Mouse (Mus musculus): Measurements from ENCODE around the gene Wipf2. TPM values are rescaled to one million over a fixed set of nuclear protein-coding genes. Genes with fewer than 3 reads are reported as not detected.
A peak's percentile ranks its signal among the peaks of the same experiment; 100 is the strongest.

Wipf2 gene
- polyA plus RNA-seq, 2 experiments, result 4.7 to 10.5 TPM

DNA sequence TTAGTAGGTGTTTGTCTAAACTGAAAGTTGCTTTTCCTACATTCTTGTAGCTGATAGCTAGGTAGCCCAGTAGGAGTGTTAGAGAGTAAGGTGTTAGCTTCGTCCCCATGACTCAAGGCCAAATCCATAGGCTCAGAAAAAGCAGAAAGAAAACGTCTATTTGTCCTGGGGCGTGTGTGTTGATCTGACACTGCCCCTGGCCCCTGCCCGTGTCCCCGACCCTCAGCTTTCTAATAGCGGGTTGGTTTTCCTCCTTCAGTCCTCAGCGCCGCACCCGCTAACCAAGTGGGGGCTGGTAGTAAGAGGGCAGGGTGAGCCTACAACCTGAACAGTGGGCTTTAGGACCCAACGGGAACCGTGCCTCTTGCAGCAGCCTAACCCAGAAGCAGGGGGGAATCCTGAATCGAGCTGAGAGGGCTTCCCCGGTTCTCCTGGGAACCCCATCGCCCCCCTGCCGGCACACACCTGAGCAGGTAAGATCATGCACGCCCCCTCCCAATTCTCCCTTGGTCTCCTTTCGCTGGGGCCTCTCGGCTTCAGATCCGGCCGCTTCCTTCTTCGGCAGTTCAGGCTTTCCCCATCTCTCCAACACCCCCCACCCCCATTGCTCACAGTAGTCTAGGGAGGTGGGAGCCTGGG is 64.1 kb downstream of the Wipf2 start, which contains the start of gene Rara:
Rara (plus strand) TSS at position 381 of the 639 bp plus-strand sequence.
- Histone ChIP-seq H3K27ac (replicated peaks; ENCODE audit: low read depth, low read length) (peak within 1 kb of the TSS; percentile 86), H3K36me3 (ENCODE audit: control insufficient read depth, insufficient read depth, low read length) (no peaks in the 10 kb centered on the region), H3K4me2 (replicated peaks; ENCODE audit: low read depth, low read length, severe bottlenecking) (peak within 1 kb of the TSS; percentile 82), H3K9me3 (ENCODE audit: control insufficient read depth, low read length) (no peaks in the 10 kb centered on the region), H3K4me1 (ENCODE audit: control insufficient read depth, insufficient read depth, low read length) (peaks cover 87% of the 10 kb centered on the region), H3K9ac (ENCODE audit: low read depth, low read length, severe bottlenecking) (peak within 1 kb of the TSS; percentile 72), H3K4me3 (replicated peaks; ENCODE audit: low read length) (peak within 1 kb of the TSS; percentile 66), H3K27me3 (ENCODE audit: control insufficient read depth, insufficient read depth, low read length) (no peaks in the 10 kb centered on the region)
- TF ChIP-seq POLR2A (IDR thresholded peaks at IDR 0.05; ENCODE audit: borderline replicate concordance, extremely low read depth, insufficient read depth, insufficient read length), result no peak
- WGBS, result 5% methylated on average over 19 of the region's 21 CpGs
- DNase-seq (ENCODE audit: low spot score), result peak; percentile 69
- no peak for ATAC-seq (ENCODE audit: low FRiP score, low read depth)

DNA sequence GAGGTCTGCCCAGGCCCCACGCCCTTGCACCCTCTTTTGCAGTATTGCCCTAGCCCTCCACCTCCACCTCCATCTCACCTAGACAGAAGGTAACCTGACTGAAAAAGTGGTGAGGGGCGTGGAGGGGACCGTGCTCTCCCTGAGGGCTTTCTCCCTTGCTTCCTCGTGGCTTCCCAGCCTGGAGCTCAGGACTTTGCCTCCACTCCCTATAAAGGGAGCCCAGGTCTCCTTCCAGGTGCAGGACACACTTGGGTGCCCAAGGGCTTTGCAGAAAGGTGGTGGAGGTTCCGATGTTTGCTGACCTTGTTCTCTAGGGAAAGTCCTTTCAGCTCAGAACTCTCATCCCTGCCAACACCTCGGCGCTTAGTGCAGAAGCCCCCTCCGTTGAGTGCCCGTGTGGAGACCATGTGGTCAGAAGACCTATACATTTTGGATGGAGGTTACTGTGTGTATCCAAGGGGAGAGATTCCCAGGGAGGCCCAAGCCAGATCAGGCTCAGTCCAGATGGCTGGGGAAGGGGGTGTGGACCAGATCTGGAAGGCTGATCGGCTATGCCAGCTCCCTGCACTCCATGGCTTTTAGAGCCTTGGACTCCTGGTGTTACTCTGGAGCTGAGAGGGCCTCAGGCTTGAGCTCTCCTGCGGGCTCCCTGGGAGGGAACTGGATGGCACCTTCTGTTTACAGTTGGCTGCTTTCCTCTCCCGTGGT is 64.9 kb downstream of the Wipf2 start:
- ATAC-seq (ENCODE audit: low FRiP score, low read depth) (no peak), DNase-seq (ENCODE audit: low spot score) (no peak)
- no peak for TF ChIP-seq POLR2A (IDR thresholded peaks at IDR 0.05; ENCODE audit: borderline replicate concordance, extremely low read depth, insufficient read depth, insufficient read length)
- Histone ChIP-seq H3K9ac (ENCODE audit: low read depth, low read length, severe bottlenecking) (peak overlapping the region; percentile 72), H3K36me3 (ENCODE audit: control insufficient read depth, insufficient read depth, low read length) (no peaks in the 10 kb centered on the region), H3K4me3 (replicated peaks; ENCODE audit: low read length) (peak overlapping the region; percentile 66), H3K4me2 (replicated peaks; ENCODE audit: low read depth, low read length, severe bottlenecking) (peak overlapping the region; percentile 82), H3K9me3 (ENCODE audit: control insufficient read depth, low read length) (no peaks in the 10 kb centered on the region), H3K27me3 (ENCODE audit: control insufficient read depth, insufficient read depth, low read length) (no peaks in the 10 kb centered on the region), H3K4me1 (ENCODE audit: control insufficient read depth, insufficient read depth, low read length) (peaks cover 91% of the 10 kb centered on the region), H3K27ac (replicated peaks; ENCODE audit: low read depth, low read length) (peak overlapping the region; percentile 83)
- 7% methylated on average over 12 of the region's 12 CpGs for WGBS

DNA sequence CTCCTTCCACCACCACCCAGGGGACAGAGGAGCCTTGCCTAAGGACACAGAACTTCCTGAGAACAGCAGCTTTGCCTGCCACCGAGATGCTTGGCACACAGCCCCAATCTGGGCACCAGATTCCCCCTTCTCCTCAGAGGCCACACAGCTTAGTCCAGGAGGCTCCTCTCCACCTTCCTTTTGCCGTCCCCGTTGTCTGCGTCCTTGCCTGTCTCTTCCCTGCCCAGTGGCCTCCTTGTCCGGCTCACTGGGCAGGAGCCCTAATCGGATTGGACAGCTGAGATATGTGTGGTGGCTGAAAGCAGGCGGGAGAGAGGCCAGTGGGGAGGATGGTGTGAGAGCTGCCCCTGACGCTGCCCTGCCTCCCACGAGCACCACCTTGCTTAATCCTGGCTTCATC is 66.1 kb downstream of the Wipf2 start:
- peak overlapping the region; percentile 83 for H3K27ac ChIP-seq (replicated peaks; ENCODE audit: low read depth, low read length)
- DNase-seq (ENCODE audit: low spot score), result no peak
- no peaks in the 10 kb centered on the region for H3K9me3 ChIP-seq (ENCODE audit: control insufficient read depth, low read length)
- no peaks in the 10 kb centered on the region for H3K36me3 ChIP-seq (ENCODE audit: control insufficient read depth, insufficient read depth, low read length)
- no peak for TF ChIP-seq POLR2A (IDR thresholded peaks at IDR 0.05; ENCODE audit: borderline replicate concordance, extremely low read depth, insufficient read depth, insufficient read length)
- H3K4me2 ChIP-seq (replicated peaks; ENCODE audit: low read depth, low read length, severe bottlenecking), result peak overlapping the region; percentile 82
- no peaks in the 10 kb centered on the region for H3K27me3 ChIP-seq (ENCODE audit: control insufficient read depth, insufficient read depth, low read length)
- H3K4me1 ChIP-seq (ENCODE audit: control insufficient read depth, insufficient read depth, low read length), result peaks cover 90% of the 10 kb centered on the region
- peak overlapping the region; percentile 66 for H3K4me3 ChIP-seq (replicated peaks; ENCODE audit: low read length)
- ATAC-seq (ENCODE audit: low FRiP score, low read depth), result no peak
- WGBS, result 21% methylated on average over 9 of the region's 9 CpGs
- peak overlapping the region; percentile 38 for H3K9ac ChIP-seq (ENCODE audit: low read depth, low read length, severe bottlenecking)

DNA sequence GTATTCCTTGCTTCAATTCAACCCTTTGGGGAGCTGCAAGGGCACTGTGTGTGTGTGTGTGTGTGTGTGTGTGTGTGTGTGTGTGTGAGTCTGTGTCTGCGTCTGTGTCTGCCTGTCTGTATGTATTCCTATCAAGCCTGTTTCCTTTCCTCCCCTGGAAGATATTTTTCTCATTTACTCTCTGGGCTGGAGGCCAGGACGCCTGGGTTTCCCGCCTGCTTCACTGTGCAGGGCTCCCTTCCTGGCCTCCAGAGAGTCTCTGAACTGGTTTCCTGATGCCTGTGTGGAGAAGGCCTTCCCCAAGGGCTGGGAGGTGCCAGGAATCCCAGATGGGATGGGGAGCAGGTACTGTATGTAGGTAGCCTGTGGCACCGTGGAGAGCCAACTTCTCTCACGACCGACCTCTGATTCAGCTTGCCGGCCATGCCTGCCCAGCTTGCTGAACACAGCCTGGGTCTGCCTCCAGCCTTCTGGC is 66.7 kb downstream of the Wipf2 start:
- H3K9ac ChIP-seq (ENCODE audit: low read depth, low read length, severe bottlenecking), result 0 out of 2 replicates have a peak overlapping the region, but pooled peaks have one; percentile 21
- peak overlapping the region; percentile 82 for H3K4me2 ChIP-seq (replicated peaks; ENCODE audit: low read depth, low read length, severe bottlenecking)
- H3K36me3 ChIP-seq (ENCODE audit: control insufficient read depth, insufficient read depth, low read length), result 0 out of 2 replicates have a peak, but pooled peaks cover under 1% of the 10 kb centered on the region
- ATAC-seq (ENCODE audit: low FRiP score, low read depth), result no peak
- no peaks in the 10 kb centered on the region for H3K9me3 ChIP-seq (ENCODE audit: control insufficient read depth, low read length)
- H3K27me3 ChIP-seq (ENCODE audit: control insufficient read depth, insufficient read depth, low read length), result no peaks in the 10 kb centered on the region
- DNase-seq (ENCODE audit: low spot score), result peak; percentile 64
- no peak for TF ChIP-seq POLR2A (IDR thresholded peaks at IDR 0.05; ENCODE audit: borderline replicate concordance, extremely low read depth, insufficient read depth, insufficient read length)
- H3K27ac ChIP-seq (replicated peaks; ENCODE audit: low read depth, low read length), result peak overlapping the region; percentile 83
- H3K4me1 ChIP-seq (ENCODE audit: control insufficient read depth, insufficient read depth, low read length), result peaks cover 88% of the 10 kb centered on the region
- H3K4me3 ChIP-seq (replicated peaks; ENCODE audit: low read length), result peak overlapping the region; percentile 66
- 25% methylated on average over 7 of the region's 7 CpGs for whole genome bisulfite sequencing

DNA sequence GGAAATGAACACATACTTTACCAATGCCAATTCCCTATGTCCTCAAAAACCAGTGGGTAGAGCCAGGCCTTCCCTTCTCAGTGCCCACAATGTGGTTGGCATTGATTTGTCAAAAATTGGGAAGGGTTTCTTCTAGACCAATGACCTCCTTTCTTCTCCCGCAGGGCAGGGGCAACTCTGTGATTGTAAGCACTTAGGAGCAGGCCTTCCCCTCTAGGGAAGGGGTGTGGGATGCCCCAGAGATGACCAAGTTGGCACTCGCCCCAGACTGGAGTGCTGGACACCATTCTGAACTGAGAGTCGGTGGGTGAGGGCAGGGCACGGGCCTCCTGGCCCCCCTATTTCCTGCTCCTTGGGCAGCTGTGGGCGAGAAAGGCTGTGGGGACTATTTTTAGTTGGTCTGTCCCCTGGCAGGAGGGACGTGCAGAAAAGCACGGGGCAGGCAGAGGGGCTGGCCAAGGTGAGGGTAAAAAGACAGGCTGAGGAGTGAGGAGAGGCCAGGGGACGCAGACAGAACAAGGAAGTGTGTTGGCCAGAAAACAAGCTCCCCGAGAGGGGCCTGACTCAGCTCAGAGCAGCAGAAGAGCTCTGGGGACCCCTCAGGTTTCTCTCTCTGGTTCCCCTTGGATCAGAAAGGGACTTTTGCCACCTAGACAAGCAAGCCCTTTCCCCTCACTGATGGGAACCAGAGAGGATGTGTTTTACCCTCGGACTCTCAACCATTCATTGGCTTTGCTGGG is 67.5 kb downstream of the Wipf2 start:
- H3K9ac ChIP-seq (ENCODE audit: low read depth, low read length, severe bottlenecking), result 0 out of 2 replicates have a peak overlapping the region, but pooled peaks have one; percentile 6
- H3K27ac ChIP-seq (replicated peaks; ENCODE audit: low read depth, low read length), result peak overlapping the region; percentile 83
- DNase-seq (ENCODE audit: low spot score), result no peak
- peak overlapping the region; percentile 66 for H3K4me3 ChIP-seq (replicated peaks; ENCODE audit: low read length)
- no peak for ATAC-seq (ENCODE audit: low FRiP score, low read depth)
- H3K36me3 ChIP-seq (ENCODE audit: control insufficient read depth, insufficient read depth, low read length), result 0 out of 2 replicates have a peak, but pooled peaks cover 3% of the 10 kb centered on the region
- H3K9me3 ChIP-seq (ENCODE audit: control insufficient read depth, low read length), result no peaks in the 10 kb centered on the region
- no peak for TF ChIP-seq POLR2A (IDR thresholded peaks at IDR 0.05; ENCODE audit: borderline replicate concordance, extremely low read depth, insufficient read depth, insufficient read length)
- peak overlapping the region; percentile 82 for H3K4me2 ChIP-seq (replicated peaks; ENCODE audit: low read depth, low read length, severe bottlenecking)
- H3K4me1 ChIP-seq (ENCODE audit: control insufficient read depth, insufficient read depth, low read length), result peaks cover 88% of the 10 kb centered on the region
- WGBS, result 14% methylated on average over 10 of the region's 10 CpGs
- no peaks in the 10 kb centered on the region for H3K27me3 ChIP-seq (ENCODE audit: control insufficient read depth, insufficient read depth, low read length)

Measured in limb, embryonic 14.5 days (tissue).